Mouse (Mus musculus): ENCODE measurements around the gene Rnf126.

- no peak for TF ChIP-seq POLR2A (IDR thresholded peaks at IDR 0.05; ENCODE audit: insufficient read depth, low read length)
- no peak for TF ChIP-seq EP300 (IDR thresholded peaks at IDR 0.05; ENCODE audit: insufficient read depth, low read depth, low read length)
These were observed 3.9 kb downstream of the Rnf126 start for GRCm38 (mm10) chr10:79762875-79763274.
